Mouse (Mus musculus): ENCODE results near the gene Mpc2. TPM values are rescaled to one million over a fixed set of nuclear protein-coding genes. Genes with fewer than 3 reads are reported as not detected.
A peak's percentile ranks its signal among the peaks of the same experiment; 100 is the strongest.

The Mpc2 gene
- total RNA-seq, 2 experiments from 2014 or later = 302 to 421 TPM

- no peak for DNase-seq
- no peak for TF ChIP-seq CTCF (IDR thresholded peaks at IDR 0.05)
- H3K4me3 ChIP-seq = peak overlapping the region; percentile 85
- intact Hi-C loops (cut with DNase I) = loop anchor here (5.0 kb wide), 1 partner anchor 226 kb away; the partner anchor contains the start of gene Tiprl
- peak overlapping the region; percentile 99 for H3K27ac ChIP-seq
Observed at GRCm38 (mm10) chr1:165462861-165463260, 2.4 kb downstream of the Mpc2 start.

GRCm38 (mm10) chr1:165464574-165464973, 4.1 kb downstream of the Mpc2 start:
- TF ChIP-seq CTCF (IDR thresholded peaks at IDR 0.05) = no peak
- Histone ChIP-seq H3K4me3 (no peak overlapping the region), H3K27ac (no peak overlapping the region)
- intact Hi-C loops (cut with DNase I) = loop anchor here (5.0 kb wide), 1 partner anchor 227 kb away; the partner anchor contains the start of gene Tiprl
- DNase-seq = no peak

GRCm38 (mm10) chr1:165468971-165469370, 8.5 kb downstream of the Mpc2 start:
- intact Hi-C loops (cut with DNase I) = no loop called here
- no peak for TF ChIP-seq CTCF (IDR thresholded peaks at IDR 0.05)
- DNase-seq = no peak
- Histone ChIP-seq H3K27ac (peak overlapping the region; percentile 29), H3K4me3 (no peak overlapping the region)

GRCm38 (mm10) chr1:165469717-165470116, 9.3 kb downstream of the Mpc2 start:
- intact Hi-C loops (cut with DNase I) = no loop called here
- H3K27ac ChIP-seq = peak overlapping the region; percentile 29
- DNase-seq = no peak
- H3K4me3 ChIP-seq = no peak overlapping the region
- no peak for TF ChIP-seq CTCF (IDR thresholded peaks at IDR 0.05)

- no peak for DNase-seq
- Histone ChIP-seq H3K4me3 (no peak overlapping the region), H3K27ac (0 out of 2 replicates have a peak overlapping the region, but pooled peaks have one; percentile 6)
- intact Hi-C loops (cut with DNase I) = no loop called here
- TF ChIP-seq CTCF (IDR thresholded peaks at IDR 0.05) = no peak
Observed at GRCm38 (mm10) chr1:165471490-165471889, 11.1 kb downstream of the Mpc2 start.

GRCm38 (mm10) chr1:165484688-165485233, 24.3 kb downstream of the Mpc2 start, which contains the start of gene Adcy10:
Gene Adcy10, plus strand, starts transcription at chr1:165485183.
- DNase-seq = no peak
- no peak for TF ChIP-seq CTCF (IDR thresholded peaks at IDR 0.05)
- no peak within 1 kb of the TSS for H3K27ac ChIP-seq
- no peak within 1 kb of the TSS for H3K4me3 ChIP-seq
- intact Hi-C loops (cut with DNase I) = no loop called here

GRCm38 (mm10) chr1:165486108-165486507, 25.7 kb downstream of the Mpc2 start:
- Histone ChIP-seq H3K27ac (no peak overlapping the region), H3K4me3 (no peak overlapping the region)
- no peak for DNase-seq
- TF ChIP-seq CTCF (IDR thresholded peaks at IDR 0.05) = no peak
- intact Hi-C loops (cut with DNase I) = no loop called here

GRCm38 (mm10) chr1:165489197-165489596, 28.8 kb downstream of the Mpc2 start:
- TF ChIP-seq CTCF (IDR thresholded peaks at IDR 0.05) = no peak
- DNase-seq = no peak
- intact Hi-C loops (cut with DNase I) = no loop called here
- no peak overlapping the region for H3K4me3 ChIP-seq
- no peak overlapping the region for H3K27ac ChIP-seq

- TF ChIP-seq CTCF (IDR thresholded peaks at IDR 0.05) = no peak
- H3K27ac ChIP-seq = no peak overlapping the region
- intact Hi-C loops (cut with DNase I) = no loop called here
- DNase-seq = no peak
- H3K4me3 ChIP-seq = no peak overlapping the region
Observed at GRCm38 (mm10) chr1:165498856-165499255, 38.4 kb downstream of the Mpc2 start.

- DNase-seq = peak; percentile 66
- peak; percentile 83 for TF ChIP-seq CTCF (IDR thresholded peaks at IDR 0.05)
- Histone ChIP-seq H3K27ac (0 out of 2 replicates have a peak overlapping the region, but pooled peaks have one; percentile 12), H3K4me3 (0 out of 2 replicates have a peak overlapping the region, but pooled peaks have one; percentile 26)
- intact Hi-C loops (cut with DNase I) = loop anchor here (10.0 kb wide), 1 partner anchor 119 kb away; no protein-coding TSS in a partner anchor
Observed at GRCm38 (mm10) chr1:165503307-165504024, 43.0 kb downstream of the Mpc2 start.

GRCm38 (mm10) chr1:165506303-165506702, 45.9 kb downstream of the Mpc2 start:
- H3K27ac ChIP-seq = no peak overlapping the region

GRCm38 (mm10) chr1:165510161-165510560, 49.7 kb downstream of the Mpc2 start:
- DNase-seq = peak; percentile 69
- intact Hi-C loops (cut with DNase I) = no loop called here
- Histone ChIP-seq H3K4me3 (no peak overlapping the region; the same call in 1 of the 2 replicates), H3K27ac (peak overlapping the region; percentile 46)
- no peak for TF ChIP-seq CTCF (IDR thresholded peaks at IDR 0.05)

More at GRCm38 (mm10) chr1:165506303-165506702, 45.9 kb downstream of the Mpc2 start:
- no peak for DNase-seq
- intact Hi-C loops (cut with DNase I) = loop anchor here (10.0 kb wide), 1 partner anchor 122 kb away; no protein-coding TSS in a partner anchor
- no peak for TF ChIP-seq CTCF (IDR thresholded peaks at IDR 0.05)
- no peak overlapping the region for H3K4me3 ChIP-seq

GRCm38 (mm10) chr1:165520716-165521115, 60.3 kb downstream of the Mpc2 start:
- TF ChIP-seq CTCF (IDR thresholded peaks at IDR 0.05) = no peak
- intact Hi-C loops (cut with DNase I) = no loop called here
- Histone ChIP-seq H3K27ac (no peak overlapping the region), H3K4me3 (no peak overlapping the region)
- DNase-seq = no peak

Other genes starting within 250 kb of the Mpc2 start
- gene Tiprl, start 223.6 kb upstream of the Mpc2 start, total RNA-seq (2021) = 10 to 100 TPM; 19.7 to 20.9 TPM
- gene Gpr161, start 164.8 kb upstream of the Mpc2 start, total RNA-seq (2021) = 1 to 10 TPM; 1.0 to 1.3 TPM
- gene Dcaf6, start 162 bp upstream of the Mpc2 start, total RNA-seq (2021) = 100 to 1,000 TPM; 276 to 287 TPM
- not detected for gene Adcy10, start 24.5 kb downstream of the Mpc2 start, total RNA-seq (2021)
- gene Mpzl1, start 173.9 kb downstream of the Mpc2 start, total RNA-seq (2021) = 1 to 10 TPM; 7.0 to 8.7 TPM
- gene Rcsd1, start 249.1 kb downstream of the Mpc2 start, total RNA-seq (2021) = 10 to 100 TPM; 93.3 to 95.0 TPM

Data from gastrocnemius, adult 2 months (tissue).